Mouse (Mus musculus) embryonic facial prominence, embryonic 11.5 days (tissue): Measurements from ENCODE around the gene Ecm1. TPM values are rescaled to one million over a fixed set of nuclear protein-coding genes. Genes with fewer than 3 reads are reported as not detected.

Experiments used
- ATAC-seq: fragments of 200-750 bp; cut with Nextera tagmentation; replicated peaks from 2 replicates; pipeline ENCODE4 v1.8.0; 2017; ENCODE audit warnings: low read depth; ENCODE audit not compliant: insufficient number of reproducible peaks, low FRiP score, low TSS enrichment
- DNase-seq: peaks from one replicate; pipeline ENCODE4 v3.0.0-alpha.2; 2015; ENCODE audit warnings: low spot score
- H3K27ac ChIP-seq: fragments of 300-500 bp; sonication (generic); replicated peaks from 2 replicates; pipeline ENCODE4 v1.5.1; 2014; ENCODE audit warnings: mild to moderate bottlenecking, low read depth, low read length, control low read depth
- H3K27me3 ChIP-seq: fragments of 300-500 bp; sonication (generic); 2 replicates; pipeline ENCODE4 v1.6.1; 2014; ENCODE audit warnings: mild to moderate bottlenecking, low read length, moderate library complexity, mixed read lengths; ENCODE audit not compliant: control insufficient read depth, insufficient read depth
- H3K36me3 ChIP-seq: fragments of 300-500 bp; sonication (generic); replicated peaks from 2 replicates; pipeline ENCODE4 v1.6.1; 2014; ENCODE audit warnings: low read depth, mild to moderate bottlenecking, low read length, moderate library complexity, mixed read lengths; ENCODE audit not compliant: control insufficient read depth, insufficient read depth
- H3K4me1 ChIP-seq: fragments of 300-500 bp; sonication (generic); 2 replicates; pipeline ENCODE4 v1.6.1; 2014; ENCODE audit warnings: low read length, mixed read lengths; ENCODE audit not compliant: control insufficient read depth, insufficient read depth
- H3K4me2 ChIP-seq: fragments of 300-500 bp; sonication (generic); 2 replicates; pipeline ENCODE4 v1.6.1; 2014; ENCODE audit warnings: low read depth, mild to moderate bottlenecking, control low read depth, low read length, moderate library complexity
- H3K4me3 ChIP-seq: fragments of 300-500 bp; sonication (generic); 2 replicates; pipeline ENCODE4 v1.5.1; 2014; ENCODE audit warnings: low read depth, low read length, control low read depth
- H3K9ac ChIP-seq: fragments of 300-500 bp; sonication (generic); replicated peaks from 2 replicates; pipeline ENCODE4 v1.6.1; 2014; ENCODE audit warnings: mild to moderate bottlenecking, control low read depth, low read length
- H3K9me3 ChIP-seq: fragments of 300-500 bp; sonication (generic); replicated peaks from 2 replicates; pipeline ENCODE4 v1.6.1; 2016; ENCODE audit warnings: mild to moderate bottlenecking, low read length, inconsistent platforms, mixed read lengths; ENCODE audit not compliant: control insufficient read depth
- WGBS: fragments of 180-500 bp; shearing (Covaris S2); extraction: QIAGEN DNeasy Blood & Tissue Kit; methylation state at CpG from one replicate; pipeline ENCODE4 v1.1.7; 2014; 5-methylcytosine and 5-hydroxymethylcytosine counted together
- polyA plus RNA-seq: library from polyadenylated mRNA; unstranded; fragments of >200 nt; fragmentation: Nextera tagmentation; extraction: Ambion mirVana; gene quantifications from 2 replicates; pipeline ENCODE4 v1.2.1, GENCODE M21; 2014

Gene Ecm1
- polyA plus RNA-seq, 1 experiment from 2014 or later: 5.1 TPM

GRCm38 (mm10) chr3:95734092-95734702 is 5.2 kb downstream of the Ecm1 start:
- no peaks in the 10 kb centered on the region for H3K9me3 ChIP-seq
- H3K27ac ChIP-seq: no peak overlapping the region
- H3K36me3 ChIP-seq: no peaks in the 10 kb centered on the region; the same call in none of the 2 replicates
- no peak overlapping the region for H3K4me2 ChIP-seq
- ATAC-seq (no peak), DNase-seq (no peak)
- H3K4me3 ChIP-seq: no peak overlapping the region
- no peaks in the 10 kb centered on the region for H3K27me3 ChIP-seq
- H3K9ac ChIP-seq: no peak overlapping the region
- H3K4me1 ChIP-seq: no peaks in the 10 kb centered on the region; the same call in 1 of the 2 replicates
- WGBS: 81% methylated on average over 13 of the region's 13 CpGs

DNA sequence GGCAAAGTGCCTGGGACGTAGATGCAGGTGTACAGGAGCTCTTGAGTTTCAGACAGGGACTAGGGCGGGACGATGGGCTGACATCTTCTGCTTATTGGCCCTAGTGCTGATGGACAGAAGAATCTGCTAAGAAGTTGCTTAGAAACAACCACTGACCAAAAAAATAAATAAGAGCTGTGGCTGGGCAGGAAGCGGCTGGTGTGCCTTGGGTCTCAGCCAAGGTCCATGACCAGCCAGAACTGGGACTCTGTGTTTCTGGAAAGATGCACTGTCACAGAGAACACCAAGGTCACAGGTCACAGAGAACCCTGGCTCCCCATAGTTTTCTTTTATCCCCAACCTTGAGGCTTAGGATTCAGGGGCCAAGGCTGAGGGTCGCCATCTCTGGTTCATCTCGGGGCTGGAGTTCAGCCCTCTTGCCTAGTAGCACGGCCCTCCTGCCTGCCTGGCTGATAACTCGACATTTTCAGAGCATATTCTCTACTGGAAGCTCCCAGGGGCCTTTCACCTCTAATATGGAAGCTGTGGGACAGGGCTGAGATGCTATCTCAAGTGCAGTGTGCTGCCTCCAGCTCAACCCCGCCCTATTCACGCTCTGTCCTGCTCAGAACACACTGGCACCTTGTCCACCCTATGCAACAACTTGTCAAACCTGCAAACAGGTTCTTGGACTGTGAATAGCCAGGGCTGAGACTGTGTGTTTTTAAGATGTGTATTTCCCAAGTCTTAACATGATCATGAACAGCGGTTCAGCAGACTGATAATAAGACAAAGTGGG is 6.4 kb downstream of the Ecm1 start:
- no peak for DNase-seq
- Histone ChIP-seq H3K9me3 (no peaks in the 10 kb centered on the region), H3K4me3 (no peak overlapping the region), H3K9ac (no peak overlapping the region), H3K27me3 (no peaks in the 10 kb centered on the region), H3K27ac (no peak overlapping the region), H3K36me3 (no peaks in the 10 kb centered on the region; the same call in none of the 2 replicates), H3K4me2 (no peak overlapping the region), H3K4me1 (no peaks in the 10 kb centered on the region)
- 88% methylated on average over 11 of the region's 11 CpGs for whole genome bisulfite sequencing
- no peak for ATAC-seq

- DNase-seq (no peak), ATAC-seq (no peak)
- WGBS: 94% methylated on average over 9 of the region's 9 CpGs
- Histone ChIP-seq H3K9ac (no peak overlapping the region), H3K4me2 (no peak overlapping the region), H3K36me3 (no peaks in the 10 kb centered on the region; the same call in none of the 2 replicates), H3K27ac (no peak overlapping the region), H3K27me3 (no peaks in the 10 kb centered on the region), H3K9me3 (no peaks in the 10 kb centered on the region), H3K4me1 (no peaks in the 10 kb centered on the region), H3K4me3 (no peak overlapping the region)
These were observed 7.1 kb downstream of the Ecm1 start for GRCm38 (mm10) chr3:95732297-95732696.

GRCm38 (mm10) chr3:95731802-95732201 is 7.6 kb downstream of the Ecm1 start:
- ATAC-seq: no peak
- 79% methylated on average over 4 of the region's 4 CpGs for WGBS
- Histone ChIP-seq H3K9me3 (no peaks in the 10 kb centered on the region), H3K4me3 (no peak overlapping the region), H3K4me2 (no peak overlapping the region), H3K27ac (no peak overlapping the region), H3K4me1 (no peaks in the 10 kb centered on the region), H3K9ac (no peak overlapping the region), H3K36me3 (no peaks in the 10 kb centered on the region; the same call in none of the 2 replicates), H3K27me3 (no peaks in the 10 kb centered on the region)
- no peak for DNase-seq

- WGBS: 80% methylated on average over 7 of the region's 7 CpGs
- no peak overlapping the region for H3K9ac ChIP-seq
- no peaks in the 10 kb centered on the region for H3K4me1 ChIP-seq
- H3K4me2 ChIP-seq: no peak overlapping the region
- ATAC-seq: no peak; the same call in 1 of the 2 replicates
- no peak for DNase-seq
- H3K9me3 ChIP-seq: no peaks in the 10 kb centered on the region
- no peak overlapping the region for H3K27ac ChIP-seq
- no peaks in the 10 kb centered on the region for H3K27me3 ChIP-seq
- H3K36me3 ChIP-seq: no peaks in the 10 kb centered on the region
- H3K4me3 ChIP-seq: no peak overlapping the region
These were observed 8.9 kb downstream of the Ecm1 start for GRCm38 (mm10) chr3:95730431-95730830.

DNA sequence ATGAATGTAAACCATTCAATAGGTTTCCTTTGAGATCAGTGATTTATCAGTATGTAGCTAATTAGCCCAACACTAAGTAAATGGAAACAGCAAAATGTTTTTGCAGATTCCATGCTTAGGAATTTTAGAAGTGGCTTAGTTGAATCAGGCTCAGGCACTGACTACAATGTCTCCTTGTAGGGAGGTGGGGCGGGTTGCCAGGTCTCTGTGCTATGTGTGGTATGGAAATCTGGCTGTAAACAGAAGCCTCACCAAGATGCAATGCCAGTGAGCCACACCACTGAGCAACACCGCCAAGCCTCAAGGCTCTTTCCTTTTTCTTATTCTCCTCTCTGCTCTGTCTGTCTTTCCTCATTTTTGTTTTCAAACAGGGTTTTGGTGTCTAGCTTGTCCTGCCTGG is 10.5 kb downstream of the Ecm1 start:
- DNase-seq: no peak
- Histone ChIP-seq H3K4me3 (no peak overlapping the region), H3K4me2 (no peak overlapping the region), H3K9ac (no peak overlapping the region), H3K36me3 (no peaks in the 10 kb centered on the region), H3K4me1 (no peaks in the 10 kb centered on the region), H3K27me3 (no peaks in the 10 kb centered on the region), H3K9me3 (no peaks in the 10 kb centered on the region), H3K27ac (no peak overlapping the region)
- ATAC-seq: no peak
- WGBS: 76% methylated on average over 2 of the region's 2 CpGs

- no peak overlapping the region for H3K4me3 ChIP-seq
- DNase-seq: no peak
- no peaks in the 10 kb centered on the region for H3K36me3 ChIP-seq
- WGBS: 49% methylated on average over 7 of the region's 7 CpGs
- no peaks in the 10 kb centered on the region for H3K27me3 ChIP-seq
- no peaks in the 10 kb centered on the region for H3K4me1 ChIP-seq
- no peak overlapping the region for H3K4me2 ChIP-seq
- no peaks in the 10 kb centered on the region for H3K9me3 ChIP-seq
- ATAC-seq: no peak
- H3K9ac ChIP-seq: no peak overlapping the region
- H3K27ac ChIP-seq: no peak overlapping the region
These were observed 12.5 kb downstream of the Ecm1 start for GRCm38 (mm10) chr3:95726696-95727358.

DNA sequence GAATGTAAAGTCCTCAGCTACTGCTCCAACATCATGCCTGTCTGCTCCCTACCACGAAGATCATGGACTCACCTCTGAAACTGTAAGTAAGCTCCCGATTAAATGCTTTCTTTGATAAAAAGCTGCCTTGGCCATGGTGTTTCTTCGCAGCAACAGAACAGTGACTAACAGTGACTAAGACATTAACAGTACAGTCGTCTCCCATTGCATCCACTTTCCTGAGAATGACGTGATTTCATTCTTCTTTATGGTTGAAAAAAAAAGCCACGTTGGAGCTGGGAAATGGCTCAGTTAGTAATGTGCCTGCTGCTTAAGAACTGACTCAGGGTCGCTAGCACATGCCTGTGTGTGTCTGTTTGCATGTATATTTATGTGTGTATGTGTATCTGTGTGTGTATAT is 13.5 kb downstream of the Ecm1 start:
- WGBS: 87% methylated on average over 7 of the region's 7 CpGs
- ATAC-seq (no peak), DNase-seq (no peak)
- no peaks in the 10 kb centered on the region for H3K9me3 ChIP-seq
- no peaks in the 10 kb centered on the region for H3K27me3 ChIP-seq
- H3K36me3 ChIP-seq: no peaks in the 10 kb centered on the region
- H3K4me1 ChIP-seq: no peaks in the 10 kb centered on the region
- H3K27ac ChIP-seq: no peak overlapping the region
- no peak overlapping the region for H3K4me3 ChIP-seq
- no peak overlapping the region for H3K4me2 ChIP-seq
- no peak overlapping the region for H3K9ac ChIP-seq
